Mouse (Mus musculus) heart, adult 8-10 months (tissue): ENCODE data around the gene Armc8. TPM values are rescaled to one million over a fixed set of nuclear protein-coding genes. Genes with fewer than 3 reads are reported as not detected.

Experiments used
- total RNA-seq, 4 experiments: library from RNA; stranded (reverse); gene quantifications; 2 replicates each; pipeline ENCODE4 v1.2.4; 2022

The Armc8 gene
- total RNA-seq, 4 experiments from 2014 or later, result 15.5 to 17.6 (median 16.1) TPM

Other genes with a start within 250 kb of the Armc8 start
- under 1 TPM; 0.22 to 0.46 (median 0.39) TPM for gene Esyt3, start 210.3 kb downstream of the Armc8 start, total RNA-seq
- 1 to 10 TPM; 3.7 to 8.8 (median 6.1) TPM for gene Mras, start 131.5 kb downstream of the Armc8 start, total RNA-seq
- not detected for gene Nme9, start 117.4 kb downstream of the Armc8 start, total RNA-seq
- 1 to 10 TPM; 5.2 to 6.7 (median 5.6) TPM for gene Dbr1, start 6.9 kb upstream of the Armc8 start, total RNA-seq
- not detected for gene A4gnt, start 43.6 kb upstream of the Armc8 start, total RNA-seq
- gene Dzip1l, start 60.6 kb upstream of the Armc8 start, total RNA-seq, result 1 to 10 TPM; 3.1 to 5.1 (median 4.0) TPM
- gene Cldn18, start 148.4 kb upstream of the Armc8 start, total RNA-seq, result not detected